Mouse (Mus musculus): ENCODE measurements around the gene Cdx4. TPM values are rescaled to one million over a fixed set of nuclear protein-coding genes. Genes with fewer than 3 reads are reported as not detected.

Gene Cdx4
- total RNA-seq, 4 experiments from 2014 or later = not detected

DNA sequence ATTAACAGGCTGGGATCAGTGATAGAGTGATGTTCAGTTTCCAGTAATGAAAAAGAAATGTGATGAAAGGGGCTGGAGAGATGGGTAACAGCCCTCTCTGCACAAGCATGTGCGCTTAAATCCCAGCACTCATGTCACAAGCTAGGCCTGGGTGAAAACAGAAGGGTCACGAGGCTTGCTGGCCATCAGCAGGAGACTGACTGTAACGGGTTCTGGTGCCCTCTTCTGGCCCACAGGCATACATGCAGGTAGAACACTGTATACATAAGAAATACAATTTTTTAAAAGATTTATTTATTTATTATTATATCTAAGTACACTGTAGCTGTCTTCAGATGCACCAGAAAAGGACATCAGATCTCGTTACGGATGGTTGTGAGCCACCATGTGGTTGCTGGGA lies 53.1 kb downstream of the Cdx4 start:
- no peak for DNase-seq (ENCODE audit: low spot score in 2 of 2)

Other genes starting within 250 kb of the Cdx4 start
- gene Nap1l2, start 134.8 kb upstream of the Cdx4 start, total RNA-seq (2022) = not detected
- gene Chic1, start 35.1 kb downstream of the Cdx4 start, total RNA-seq (2022) = under 1 TPM; 0.18 to 0.29 (median 0.19) TPM
- not detected for gene Tsx, start 93.1 kb downstream of the Cdx4 start, total RNA-seq (2022)
- gene Gm26992, start 100.6 kb downstream of the Cdx4 start, total RNA-seq (2022) = not detected